23 mouse cellular contexts compared by ENCODE assay signal in genomic region chr5:104059628-104060027, GRCm38 (mm10). TPM values are rescaled to one million over a fixed set of nuclear protein-coding genes. Genes with fewer than 3 reads are reported as not detected.
DNase-seq lines count a peak whose midpoint lies in the region; ATAC-seq and TF ChIP-seq lines count a peak whose summit lies in the region.
"Had no signal": no experiment of that assay in that cellular context is flagged by ENCODE, and none has a peak within 500 bp of the region (broad histone marks: within the 10 kb centered on the region; RNA-seq: fewer than 3 reads in every experiment).

No protein-coding gene starts in this region.

- no peaks in the 10 kb centered on the region for H3K27me3 ChIP-seq in testis, adult 2 months (ENCODE audit: control insufficient read depth, insufficient read depth, low read length)
- H3K27me3 ChIP-seq in neural tube, embryonic 13.5 days: no peaks in the 10 kb centered on the region
- H3K27me3 ChIP-seq: embryonic facial prominence, embryonic 13.5 days; midbrain, embryonic 13.5 days had no signal

- H3K27ac ChIP-seq in testis, adult 2 months (ENCODE audit: control insufficient read depth, insufficient read depth, low read depth, low read length): peak overlapping the region; percentile 16; the same call in 1 of the 2 replicates
- peak overlapping the region; percentile 15; the same call in 1 of the 2 replicates for H3K27ac ChIP-seq in neural tube, embryonic 13.5 days (replicated peaks)
- H3K27ac ChIP-seq: embryonic facial prominence, embryonic 13.5 days; limb, embryonic 10.5 days; macrophage; midbrain, embryonic 13.5 days had no signal

- peak; percentile 62; the same call in 1 of the 2 replicates for ATAC-seq in neural tube, embryonic 13.5 days (ENCODE audit: low read depth)
- ATAC-seq: CD4-positive, CD25-positive, alpha-beta regulatory T cell, adult 4 months; inflammation-experienced regulatory T-cells, adult 6 months; midbrain, embryonic 13.5 days had no signal

- no peak for TF ChIP-seq POLR2A in testis, adult 2 months (IDR thresholded peaks at IDR 0.05; ENCODE audit: control insufficient read depth, low read depth, low read length)

- no peaks in the 10 kb centered on the region for H3K4me1 ChIP-seq in testis, adult 2 months (ENCODE audit: control insufficient read depth, insufficient read depth, low read length)
- peaks cover 15% of the 10 kb centered on the region; the same call in 1 of the 2 replicates for H3K4me1 ChIP-seq in neural tube, embryonic 13.5 days (replicated peaks)
- H3K4me1 ChIP-seq: embryonic facial prominence, embryonic 13.5 days; limb, embryonic 10.5 days; midbrain, embryonic 13.5 days had no signal

- TF ChIP-seq CTCF in testis, adult 2 months (IDR thresholded peaks at IDR 0.05; ENCODE audit: control insufficient read depth, insufficient read depth, insufficient replicate concordance, low read depth, low read length): no peak

- H3K9me3 ChIP-seq in neural tube, embryonic 13.5 days: no peaks in the 10 kb centered on the region
- H3K9me3 ChIP-seq: embryonic facial prominence, embryonic 13.5 days; limb, embryonic 10.5 days; midbrain, embryonic 13.5 days had no signal

- no peak overlapping the region for H3K4me3 ChIP-seq in testis, adult 2 months (ENCODE audit: control insufficient read depth, low read depth, low read length)
- no peak overlapping the region for H3K4me3 ChIP-seq in neural tube, embryonic 13.5 days
- H3K4me3 ChIP-seq: embryonic facial prominence, embryonic 13.5 days; limb, embryonic 10.5 days; midbrain, embryonic 13.5 days had no signal

- peak overlapping the region; percentile 34 for H3K9ac ChIP-seq in neural tube, embryonic 13.5 days
- H3K9ac ChIP-seq: embryonic facial prominence, embryonic 13.5 days; midbrain, embryonic 13.5 days had no signal

- WGBS in neural tube, embryonic 13.5 days: 55% methylated on average over 9 of the region's 9 CpGs

- peaks cover 2% of the 10 kb centered on the region for H3K36me3 ChIP-seq in testis, adult 2 months (ENCODE audit: control insufficient read depth, insufficient read depth, low read length)
- peaks cover 61% of the 10 kb centered on the region for H3K36me3 ChIP-seq in neural tube, embryonic 13.5 days

- H3K4me2 ChIP-seq in neural tube, embryonic 13.5 days: no peak overlapping the region
- H3K4me2 ChIP-seq: embryonic facial prominence, embryonic 13.5 days; heart, embryonic 11.5 days; midbrain, embryonic 13.5 days had no signal

- DNase-seq in kidney, postnatal 10 days: peak; percentile 43
- DNase-seq in kidney, adult 9 months: no peak
- no peak for DNase-seq in testis, postnatal 14 days (ENCODE audit: low spot score)
- no peak for DNase-seq in gastrocnemius, adult 18-20 months (ENCODE audit: low spot score)
- DNase-seq in spleen, postnatal 10 days (ENCODE audit: low spot score in 2 of 2): no peak
- DNase-seq: adrenal gland, adult 2 months; cerebellum, adult 18-20 months; gastrocnemius, postnatal 25 days; lung, adult 18-20 months; retina, postnatal 1 day had no signal

RNA-seq across cellular contexts. Expression of gene Nudt9, which starts 13.5 kb away (rescaled TPM):
- polyA plus RNA-seq in testis, adult 2 months (2012; rRNA removed): 170 and 195 TPM in 2 replicates
- polyA plus RNA-seq in neural tube, embryonic 13.5 days (2015; fragmentation: Nextera tagmentation; extraction: Ambion mirVana): 65.9 and 76.2 TPM in 2 replicates
- total RNA-seq in gastrocnemius, adult 18-20 months (2021): 10 to 100 TPM; 66.3 to 68.5 TPM

RNA-seq across cellular contexts. Expression of gene Gm17660, which starts 17.8 kb away (rescaled TPM):
- 0.26 and 0.62 TPM in 2 replicates for polyA plus RNA-seq in testis, adult 2 months (2012; rRNA removed)
- not detected in 2 replicates for polyA plus RNA-seq in neural tube, embryonic 13.5 days (2015; fragmentation: Nextera tagmentation; extraction: Ambion mirVana)
- total RNA-seq in gastrocnemius, adult 18-20 months (2021): not detected
- total RNA-seq: adrenal gland, adult 2 months; gastrocnemius, postnatal 25 days; heart, postnatal 25 days; MEL had no signal
- polyA plus RNA-seq: adrenal gland, adult 2 months; brain, embryonic 14.5 days; CD4-positive, CD25-positive, alpha-beta regulatory T cell, adult 4 months; embryonic facial prominence, embryonic 13.5 days; frontal cortex, adult 2 months; heart, embryonic 11.5 days; inflammation-experienced regulatory T-cells, adult 6 months; limb, embryonic 10.5 days; macrophage; midbrain, embryonic 13.5 days had no signal

RNA-seq across cellular contexts. Expression of gene Hsd17b11, which starts 37.9 kb away (rescaled TPM):
- polyA plus RNA-seq in testis, adult 2 months (2012; rRNA removed): 5.1 and 5.5 TPM in 2 replicates
- 2.3 and 2.7 TPM in 2 replicates for polyA plus RNA-seq in neural tube, embryonic 13.5 days (2015; fragmentation: Nextera tagmentation; extraction: Ambion mirVana)
- total RNA-seq in gastrocnemius, adult 18-20 months (2021): 1 to 10 TPM; 7.5 to 9.4 TPM

RNA-seq across cellular contexts. Expression of gene Sparcl1, which starts 53.9 kb away (rescaled TPM):
- polyA plus RNA-seq in testis, adult 2 months (2012; rRNA removed): 15.8 and 23.1 TPM in 2 replicates
- 195 and 200 TPM in 2 replicates for polyA plus RNA-seq in neural tube, embryonic 13.5 days (2015; fragmentation: Nextera tagmentation; extraction: Ambion mirVana)
- 100 to 1,000 TPM; 111 to 112 TPM for total RNA-seq in gastrocnemius, adult 18-20 months (2021)
- total RNA-seq: MEL had no signal
- polyA plus RNA-seq: CD4-positive, CD25-positive, alpha-beta regulatory T cell, adult 4 months; inflammation-experienced regulatory T-cells, adult 6 months; macrophage had no signal
